Mouse (Mus musculus) left cerebral cortex, postnatal 10 days (tissue): ENCODE data around the gene Olfml3. TPM values are rescaled to one million over a fixed set of nuclear protein-coding genes. Genes with fewer than 3 reads are reported as not detected.

Source experiments
- DNase-seq, 2 experiments: peaks; one replicate each; pipeline ENCODE4 v3.0.0; 2021 to 2022; ENCODE audit warnings: low spot score in 2 of 2, mixed read lengths in 1 of 2; ENCODE audit errors: extremely low spot score in 1 of 2
- intact Hi-C: fragments of 180-260 bp; cut with DNase I; formaldehyde crosslinking; loops from one replicate; pipeline ENCODE4 v1.15.1; 2025
- total RNA-seq, 2 experiments: library from RNA; stranded (reverse); gene quantifications; 2 replicates each; pipeline ENCODE4 v1.2.3; 2021

Olfml3 gene
- total RNA-seq, result 10 to 100 TPM; 11.2 to 11.7 TPM

DNA sequence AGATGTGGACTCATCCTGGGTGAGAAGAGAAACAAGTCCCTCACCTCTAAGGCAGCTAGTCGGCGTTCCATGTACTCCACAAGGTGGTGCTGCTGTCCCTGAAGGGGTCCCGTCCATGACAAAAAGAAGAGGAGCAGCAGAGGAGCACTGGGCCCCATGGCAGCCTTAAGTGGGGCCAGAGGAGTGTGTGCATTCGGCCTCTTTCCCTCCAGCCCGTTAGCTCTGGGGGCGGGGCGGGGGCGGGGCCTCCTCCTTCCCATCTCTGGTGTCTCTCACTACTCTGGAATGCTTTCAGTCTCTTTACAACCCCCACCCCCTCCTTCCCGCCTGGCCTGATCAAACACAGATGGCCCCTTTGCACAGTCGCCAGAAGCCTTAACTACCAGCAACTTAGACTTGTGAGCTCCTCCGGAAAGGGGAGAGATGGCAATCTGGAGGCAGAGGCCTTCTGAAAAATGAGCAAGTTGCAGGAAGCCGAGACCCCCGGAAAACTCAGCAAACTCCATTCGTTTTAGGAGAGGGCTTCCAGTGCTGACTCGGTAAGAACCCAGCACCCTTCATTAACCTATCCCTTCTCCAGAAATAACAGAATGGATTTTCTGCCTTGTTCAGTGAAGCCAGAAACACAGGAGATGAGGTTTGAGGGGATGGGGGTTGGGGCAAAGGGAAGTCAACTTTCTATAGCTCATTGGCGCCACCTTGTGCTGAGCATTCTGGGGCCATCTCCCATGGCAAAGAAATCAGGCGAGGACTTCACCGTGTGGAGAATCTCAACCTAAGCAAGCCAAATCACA, at the start of gene Olfml3:
Gene Olfml3 (minus strand): TSS at position 224 of the 794 bp plus-strand sequence.
- DNase-seq, result peak; percentile 88 to 92
- intact Hi-C loops, result loop anchor here (5.0 kb wide), 2 partner anchors 301 to 346 kb away; no protein-coding TSS in a partner anchor

DNA sequence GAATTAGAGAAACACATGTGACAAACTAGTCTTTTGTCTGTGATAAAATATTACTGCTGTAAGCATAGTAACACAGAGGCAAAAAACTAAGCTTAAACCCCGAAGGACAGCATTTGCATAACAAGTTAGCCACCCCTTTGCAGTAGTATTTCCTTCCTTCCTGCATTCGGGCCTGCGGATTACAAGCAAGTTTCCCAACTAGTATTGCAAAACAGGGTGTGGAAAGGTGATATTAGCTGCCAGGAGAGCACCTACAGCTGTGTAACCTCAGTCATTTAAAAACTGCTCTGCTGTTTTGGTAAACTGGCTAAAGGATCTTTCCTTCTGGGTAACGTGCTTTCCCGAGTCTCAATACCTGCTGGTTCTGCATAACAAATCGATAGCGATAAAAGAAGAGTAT, 49.4 kb upstream of the Olfml3 start:
- intact Hi-C loops, result no loop called here
- DNase-seq, result no peak

DNA sequence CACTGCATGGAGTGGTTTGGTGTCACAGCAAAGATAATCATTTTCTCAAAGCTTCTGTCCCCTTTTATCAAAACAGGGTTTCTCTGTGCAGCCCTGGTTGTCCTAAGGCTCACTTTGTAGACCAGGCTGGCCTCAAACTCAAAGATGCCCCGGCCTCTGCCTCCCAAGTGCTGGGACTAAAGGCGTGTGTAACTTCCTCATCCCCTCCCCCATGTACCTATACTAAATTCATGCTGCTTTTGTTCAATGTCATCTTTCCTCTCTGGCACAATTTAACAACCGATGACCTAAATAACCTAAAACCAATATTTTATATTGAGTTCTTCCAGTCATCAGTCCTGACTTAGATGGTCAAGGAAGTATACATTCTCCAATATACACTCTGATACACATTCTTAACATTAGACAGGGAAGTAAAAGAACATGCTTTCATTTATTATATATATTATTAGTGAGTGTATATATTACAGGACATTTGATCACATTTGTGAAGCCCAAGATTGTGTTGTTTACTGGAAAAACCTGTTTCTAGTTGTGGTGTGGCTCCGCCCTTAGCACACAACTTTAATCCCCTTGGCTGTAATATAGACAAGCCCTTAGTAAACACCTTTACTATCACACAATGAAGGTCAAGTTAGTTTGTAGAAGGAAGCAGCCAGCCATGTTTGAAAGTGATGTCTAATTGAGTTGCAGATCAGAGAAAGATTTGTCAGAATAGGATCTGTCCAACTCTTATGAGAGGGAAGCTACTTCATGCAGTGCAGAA, 45.2 kb upstream of the Olfml3 start:
- intact Hi-C loops, result no loop called here
- no peak for DNase-seq

DNA sequence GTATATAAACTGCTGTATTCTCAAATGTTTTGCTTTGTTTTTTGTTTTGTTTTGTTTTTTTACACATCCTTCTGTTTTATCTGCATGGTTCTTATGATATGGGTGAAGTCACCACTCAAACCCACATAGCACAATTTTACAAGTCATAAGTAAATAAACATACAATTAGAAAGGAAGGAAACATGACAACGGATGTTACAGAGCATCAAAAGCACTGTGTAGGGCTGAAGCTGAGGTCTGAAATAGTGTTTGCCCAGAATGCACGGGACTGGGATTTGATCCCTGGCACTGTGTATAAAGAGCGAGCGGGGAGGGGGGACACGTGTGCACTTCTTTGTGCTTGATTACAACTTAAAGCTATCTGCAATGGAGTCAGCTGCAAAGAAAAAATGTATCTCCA, 43.0 kb upstream of the Olfml3 start:
- intact Hi-C loops, result no loop called here
- DNase-seq, result no peak

DNA sequence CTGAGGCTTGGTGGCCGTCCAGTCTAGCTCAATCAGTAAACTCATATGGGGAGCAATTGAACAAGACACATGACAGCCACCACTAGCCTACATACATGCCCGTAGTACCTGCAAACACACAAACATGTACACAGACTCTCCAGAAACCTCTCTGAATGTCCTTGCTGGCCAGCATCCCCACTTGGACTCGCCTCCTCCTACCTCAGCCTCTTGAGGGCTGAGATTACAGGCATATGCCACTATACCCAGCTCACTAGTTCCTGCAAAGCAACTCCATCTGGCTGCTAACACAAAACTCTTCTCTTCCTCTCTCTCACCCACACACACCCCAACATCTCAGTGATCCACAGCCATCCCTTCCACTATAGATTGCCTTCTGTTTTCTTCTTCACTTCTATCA, 42.5 kb upstream of the Olfml3 start:
- DNase-seq, result no peak
- intact Hi-C loops, result no loop called here

DNA sequence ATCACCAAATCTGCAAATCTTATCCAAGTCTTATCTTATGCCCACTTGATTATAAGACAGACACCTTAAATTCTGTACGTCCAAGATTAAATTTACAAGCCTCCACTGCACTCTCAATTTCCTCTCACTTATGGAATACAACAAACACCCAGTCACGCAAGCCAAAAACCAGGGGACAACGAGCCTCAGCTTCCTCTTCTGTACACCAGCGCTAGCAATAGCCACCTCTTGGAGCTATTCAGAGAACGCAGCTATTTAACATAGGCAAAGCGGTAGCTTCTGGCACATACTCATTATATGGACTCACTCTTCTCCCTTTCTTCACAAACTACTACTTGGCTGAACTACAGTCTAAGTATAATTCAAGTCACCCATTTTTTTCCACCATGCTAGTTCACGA, 41.4 kb upstream of the Olfml3 start:
- DNase-seq, result no peak
- intact Hi-C loops, result no loop called here

DNA sequence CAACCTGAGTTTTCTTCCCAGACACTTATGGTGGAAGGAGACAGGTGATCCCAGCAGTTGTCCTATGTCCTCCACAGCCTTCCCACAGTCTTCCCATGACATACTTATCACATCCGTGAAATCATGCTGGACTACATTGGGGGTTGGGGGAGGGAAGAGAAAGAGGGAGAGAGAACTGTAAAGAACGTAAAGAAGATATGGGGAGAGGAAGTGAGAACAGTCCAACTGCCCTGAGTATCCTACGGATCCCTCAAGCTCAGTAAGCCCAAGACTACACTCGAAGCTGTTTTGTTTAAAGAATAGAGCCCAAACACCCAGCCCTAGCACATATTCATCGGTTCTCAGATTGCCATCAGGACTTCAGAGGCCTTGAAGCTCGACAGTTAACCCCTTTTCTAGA, 40.9 kb upstream of the Olfml3 start:
- no peak for DNase-seq
- intact Hi-C loops, result no loop called here

DNA sequence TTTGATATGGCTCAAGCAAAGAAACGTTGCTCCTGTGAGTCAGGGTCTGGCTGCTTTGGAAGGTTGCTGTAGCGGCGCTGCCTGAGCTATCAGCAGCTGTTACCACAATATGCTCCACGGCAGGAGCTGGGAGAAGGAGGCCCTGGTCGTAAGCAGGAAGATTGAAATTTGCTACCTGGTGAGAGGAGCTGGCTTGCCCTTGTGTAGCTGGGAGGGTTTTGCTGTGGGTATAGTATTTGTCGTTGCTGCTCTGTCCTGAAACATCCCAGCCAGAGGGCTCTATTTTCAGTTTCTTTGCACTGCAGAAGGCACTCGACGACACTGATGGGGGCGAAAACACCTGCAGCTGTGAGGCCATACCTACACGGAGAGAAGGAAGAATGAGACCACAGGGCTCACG, 40.1 kb upstream of the Olfml3 start:
- intact Hi-C loops, result no loop called here
- no peak for DNase-seq

DNA sequence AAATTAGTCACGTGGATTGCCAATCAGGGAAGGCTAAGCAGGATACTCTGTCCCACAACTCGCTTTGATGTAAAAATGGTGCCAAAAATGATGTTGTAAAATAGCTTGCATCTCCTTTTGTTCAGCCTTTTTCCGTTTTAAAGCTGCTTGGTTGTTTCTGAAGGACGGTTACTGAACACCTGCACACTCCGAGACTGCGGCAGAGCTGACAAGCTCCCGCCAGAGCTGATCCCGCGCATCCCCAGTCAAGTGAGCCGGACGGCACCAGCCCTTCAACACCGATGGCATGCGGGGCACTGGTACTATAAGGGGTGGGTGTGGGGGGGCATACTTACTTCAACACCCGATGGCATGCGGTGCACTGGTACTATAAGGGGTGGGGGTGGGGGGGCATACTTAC, 36.2 kb upstream of the Olfml3 start:
- no peak for DNase-seq
- intact Hi-C loops, result no loop called here

DNA sequence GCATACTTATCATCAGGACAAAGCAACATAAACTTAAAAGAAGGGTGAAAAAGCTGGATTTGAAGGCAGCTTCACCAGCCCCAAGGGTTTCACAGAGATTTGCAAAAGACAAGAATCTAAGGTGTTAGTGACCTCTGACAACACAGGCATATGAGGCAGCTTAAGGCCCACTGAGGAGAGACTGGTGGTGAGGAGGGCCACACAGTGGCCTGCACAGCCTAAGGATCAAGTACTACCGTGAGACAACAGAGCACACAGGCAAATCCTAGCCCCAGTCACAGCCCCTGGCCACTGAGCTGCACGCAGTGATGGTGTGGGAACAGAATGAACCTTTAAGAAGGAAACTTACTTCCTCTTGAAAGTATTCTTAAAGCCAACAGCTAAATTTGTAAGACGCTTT, 35.7 kb upstream of the Olfml3 start:
- intact Hi-C loops, result no loop called here
- DNase-seq, result no peak

DNA sequence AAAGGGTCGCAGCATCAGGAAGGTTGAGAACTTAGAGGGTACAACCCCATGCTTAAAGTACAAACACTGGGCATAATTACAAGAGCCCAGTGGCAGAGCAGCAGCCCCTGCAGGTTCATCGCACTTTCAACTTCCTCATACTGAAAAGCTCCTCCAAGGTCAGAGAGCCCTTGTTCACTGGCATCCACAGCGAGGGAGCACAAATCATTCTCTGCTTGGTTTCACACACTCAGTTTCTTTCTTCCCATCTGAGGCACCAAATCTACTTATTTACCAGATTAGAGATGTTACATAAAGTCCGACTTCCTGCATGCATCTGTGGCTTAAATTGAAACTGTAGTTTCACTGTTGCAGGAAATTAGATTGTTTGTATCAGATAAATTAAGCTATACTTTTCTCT, 35.0 kb upstream of the Olfml3 start:
- intact Hi-C loops, result no loop called here

DNA sequence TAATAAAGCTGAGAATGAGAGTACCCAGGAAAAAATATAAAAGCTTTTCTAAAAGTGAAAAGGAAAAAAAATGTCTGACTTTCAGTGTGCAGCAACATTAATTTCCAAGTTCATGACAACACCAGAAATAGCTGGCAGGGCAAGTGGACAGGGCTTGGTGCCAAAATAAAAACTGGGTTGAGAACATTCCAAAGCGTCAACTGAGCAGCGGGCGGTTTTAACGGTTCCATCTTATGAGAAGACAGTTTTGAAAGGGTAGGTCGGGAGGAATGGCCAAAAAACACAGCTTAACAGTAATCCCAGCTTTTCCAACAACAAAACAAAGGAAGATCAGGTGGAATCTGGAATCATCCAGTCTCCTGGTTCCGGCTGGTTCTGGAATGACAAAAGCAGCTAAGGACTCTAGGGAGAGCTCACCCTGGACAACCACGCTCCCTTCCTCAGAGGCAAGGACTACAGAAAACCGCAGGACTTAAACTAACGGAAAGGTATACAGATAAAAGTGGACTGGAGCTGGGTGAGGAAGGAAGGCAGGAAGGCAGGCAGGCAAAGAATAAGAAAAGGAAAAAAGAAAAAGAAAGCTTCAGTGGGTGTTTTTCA, 33.8 kb upstream of the Olfml3 start:
- intact Hi-C loops, result no loop called here
- DNase-seq, result peak in 1 of 2 experiments; percentile 60

More for the DNA sequence above, 35.0 kb upstream of the Olfml3 start:
- no peak for DNase-seq

DNA sequence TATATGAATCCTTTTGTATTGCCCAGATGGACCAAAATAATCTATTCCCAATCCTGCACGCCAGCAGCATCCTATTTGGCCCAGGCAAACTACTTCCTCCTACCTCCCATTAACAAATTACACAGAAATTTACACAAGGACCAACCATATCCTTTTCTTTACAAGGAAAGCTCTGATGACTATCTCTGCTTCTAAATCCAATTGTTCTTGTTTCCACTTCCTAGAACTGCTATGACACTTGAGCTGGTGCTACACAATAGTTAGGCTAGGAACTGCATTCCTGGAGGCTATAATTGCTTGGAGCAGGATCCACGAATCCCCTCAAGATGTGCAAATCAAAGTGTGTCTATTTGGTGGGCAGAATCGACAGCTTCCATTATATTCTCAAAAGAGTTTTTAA, 29.0 kb upstream of the Olfml3 start:
- DNase-seq, result no peak
- intact Hi-C loops, result no loop called here

DNA sequence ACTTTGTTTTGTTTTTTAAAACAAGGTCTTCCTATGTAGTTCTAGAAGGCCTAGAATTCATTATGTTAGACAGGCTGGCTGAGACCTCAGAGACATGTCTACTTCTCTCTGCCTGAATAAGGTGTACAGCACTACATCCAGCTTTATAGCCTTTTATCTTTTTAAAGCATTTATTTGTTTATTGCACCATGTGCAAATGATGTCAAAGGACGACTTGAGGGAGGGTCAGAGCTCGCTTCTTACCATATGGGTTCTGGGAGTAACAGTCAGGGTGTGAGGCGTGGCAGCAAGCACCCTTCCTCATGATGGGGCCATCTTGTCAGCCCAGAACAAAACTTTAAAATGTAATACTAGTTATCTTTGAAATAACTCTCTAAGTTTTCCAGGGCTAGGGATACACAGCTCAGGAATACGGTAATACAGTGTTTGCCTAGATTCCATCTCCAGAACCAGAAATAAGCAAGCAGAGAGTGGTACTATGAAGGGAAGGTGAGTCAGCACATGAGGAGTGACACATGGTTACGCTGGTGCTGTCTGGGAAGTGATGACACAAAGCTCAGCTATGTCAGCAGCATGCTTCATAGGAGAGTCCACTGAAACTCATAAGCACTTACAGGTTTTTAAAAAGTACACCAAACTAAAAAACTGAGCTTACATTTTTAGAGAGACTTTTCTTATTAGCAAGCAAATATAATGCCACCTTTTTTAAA, 21.6 kb upstream of the Olfml3 start:
- intact Hi-C loops, result no loop called here
- DNase-seq, result no peak

DNA sequence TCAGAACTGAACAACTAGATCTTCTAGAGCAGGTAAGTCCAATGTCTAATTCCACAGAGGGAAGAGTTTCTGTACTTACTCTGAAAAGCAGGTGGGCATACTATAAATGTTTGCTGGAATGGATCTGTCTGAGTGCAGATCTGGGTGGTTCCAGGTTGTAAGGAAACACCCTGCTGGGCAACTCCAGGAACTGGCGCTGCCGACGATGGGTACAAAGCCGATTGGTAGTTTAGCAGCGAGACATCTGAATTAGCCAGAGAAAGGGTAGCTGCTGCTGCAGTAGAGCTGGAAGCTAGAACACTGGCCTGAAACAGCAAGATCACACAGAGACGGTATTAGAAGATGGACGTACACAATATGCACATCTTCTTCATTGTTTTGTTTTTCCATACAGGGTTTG, 20.7 kb upstream of the Olfml3 start:
- no peak for DNase-seq
- intact Hi-C loops, result no loop called here

DNA sequence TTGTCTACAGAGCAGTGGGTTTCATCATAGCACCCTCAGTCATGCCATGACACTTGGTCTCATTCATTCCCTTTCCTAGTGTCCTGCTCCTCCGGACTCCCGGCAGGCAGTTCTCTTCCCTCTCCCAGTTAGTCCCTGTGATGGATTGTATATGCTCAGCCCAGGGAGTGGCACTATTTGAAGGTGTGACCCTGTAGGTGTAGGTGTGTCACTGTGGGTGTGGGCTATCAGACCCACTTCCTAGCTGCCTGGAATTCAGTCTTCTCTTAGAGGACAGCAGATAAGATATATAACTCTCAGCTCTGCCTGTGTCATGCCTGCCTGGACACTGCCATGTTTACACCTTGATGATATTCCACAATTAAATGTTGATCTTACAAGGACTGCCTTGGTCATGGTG, 19.1 kb upstream of the Olfml3 start:
- DNase-seq, result no peak
- intact Hi-C loops, result no loop called here

DNA sequence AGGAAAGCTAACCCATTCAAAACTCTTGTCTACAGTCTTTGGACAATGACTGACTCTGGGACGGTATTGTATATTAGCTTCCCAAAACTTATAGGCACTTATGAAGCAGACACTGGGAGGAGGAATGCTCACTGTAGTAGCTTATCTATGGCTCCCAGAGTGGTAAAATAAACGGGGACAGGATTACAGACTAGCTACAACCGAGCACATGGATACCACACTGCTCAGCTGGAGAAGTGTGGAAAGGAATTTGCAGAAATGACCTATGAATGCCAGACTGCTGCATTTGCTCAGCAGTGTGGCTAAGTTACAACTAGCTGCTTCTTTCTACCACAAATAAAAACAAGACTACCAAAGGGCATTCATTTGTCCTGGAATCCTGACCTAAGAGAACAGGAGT, 17.6 kb upstream of the Olfml3 start:
- no peak for DNase-seq
- intact Hi-C loops, result no loop called here

DNA sequence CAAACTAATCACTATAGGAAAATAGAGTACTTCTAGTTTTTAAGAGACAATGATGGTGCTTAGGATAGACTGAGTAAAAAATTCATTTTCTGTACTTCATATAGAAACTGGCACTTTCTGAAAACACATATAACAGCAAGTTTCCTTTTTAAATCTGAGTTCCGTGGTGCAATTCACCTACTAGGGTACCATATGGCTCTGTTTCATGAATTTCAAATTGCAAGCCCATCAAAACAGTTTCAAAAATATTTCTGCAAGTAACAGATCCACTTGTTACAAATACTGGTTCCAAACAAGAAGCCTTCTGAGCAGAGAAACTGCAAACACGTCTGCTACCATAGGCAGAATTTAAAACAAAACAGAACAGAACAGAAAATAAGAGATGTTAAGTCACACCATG, 13.8 kb upstream of the Olfml3 start:
- no peak for DNase-seq
- intact Hi-C loops, result loop anchor here (5.0 kb wide), 1 partner anchor 56 kb away; the partner anchor contains the start of genes Ap4b1, Dclre1b and Gm43064

DNA sequence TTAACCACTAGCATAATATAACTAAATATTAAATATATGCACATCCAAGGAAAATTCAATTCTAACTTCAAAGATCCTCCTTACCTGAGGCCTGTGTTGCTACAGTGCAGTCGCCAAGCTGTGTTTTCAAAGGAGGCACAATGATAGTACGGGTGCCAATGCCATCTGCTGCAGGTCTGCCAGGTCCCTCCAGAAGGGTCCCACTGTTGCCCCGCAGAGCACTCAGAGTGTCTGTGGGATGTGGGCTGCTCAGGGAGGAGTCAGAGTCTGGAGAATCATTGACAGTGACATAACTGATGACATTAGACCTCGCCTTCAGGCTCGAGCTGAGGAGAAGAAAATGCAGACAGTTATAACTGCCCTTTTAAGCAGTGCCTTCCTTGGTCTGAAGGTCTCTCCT, 8.9 kb upstream of the Olfml3 start:
- intact Hi-C loops, result no loop called here
- DNase-seq, result no peak
